Mouse (Mus musculus) cerebellum, postnatal 10 days (tissue): ENCODE data around the gene Wrap53.
A peak's percentile ranks its signal among the peaks of the same experiment; 100 is the strongest.
"Not testable (repeated sequence)": the region's sequence is repeated elsewhere in the genome, so short reads cannot be mapped to it uniquely, and the experiment has no call there.

Experiments
- DNase-seq, 2 experiments: peaks; one replicate each; pipeline ENCODE4 v3.0.0; 2021; ENCODE audit warnings: mixed read lengths in 2 of 2

The Wrap53 gene

DNA sequence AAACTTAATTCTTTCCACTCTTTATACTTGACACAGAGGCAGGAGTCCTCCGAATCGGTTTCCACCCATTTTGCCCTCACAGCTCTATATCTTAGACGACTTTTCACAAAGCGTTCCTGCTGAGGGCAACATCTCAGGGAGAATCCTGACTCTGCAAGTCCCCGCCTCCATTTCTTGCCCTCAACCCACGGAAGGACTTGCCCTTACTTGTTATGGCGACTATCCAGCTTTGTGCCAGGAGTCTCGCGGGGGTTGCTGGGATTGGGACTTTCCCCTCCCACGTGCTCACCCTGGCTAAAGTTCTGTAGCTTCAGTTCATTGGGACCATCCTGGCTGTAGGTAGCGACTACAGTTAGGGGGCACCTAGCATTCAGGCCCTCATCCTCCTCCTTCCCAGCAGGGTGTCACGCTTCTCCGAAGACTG, at the start of gene Wrap53, which contains the start of gene Trp53:
Wrap53 (minus strand) TSS at position 165 of the 424 bp plus-strand sequence.
Trp53 (plus strand) TSS at position 269 of the 424 bp plus-strand sequence.
- DNase-seq = peak; percentile 94 to 95

DNA sequence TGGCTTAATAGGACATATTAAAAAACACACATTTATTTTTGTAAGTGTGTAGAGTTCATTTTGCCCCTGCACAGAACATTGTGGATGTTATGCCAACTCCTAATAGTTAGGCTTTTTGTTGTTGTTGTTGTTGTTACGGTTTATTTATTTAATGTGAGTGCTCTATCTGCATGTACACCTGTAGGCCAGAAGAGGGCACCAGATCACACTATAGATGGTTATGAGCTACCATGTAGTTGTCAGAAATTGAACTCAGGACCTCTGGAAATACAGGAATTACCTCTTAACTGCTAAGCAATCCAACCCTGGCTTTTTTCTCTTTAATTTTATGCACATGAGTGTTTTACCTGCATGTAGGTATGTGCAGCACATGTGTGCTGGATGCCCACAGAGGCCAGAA, 49.7 kb upstream of the Wrap53 start:
- peak in 1 of 2 experiments; percentile 50 for DNase-seq

DNA sequence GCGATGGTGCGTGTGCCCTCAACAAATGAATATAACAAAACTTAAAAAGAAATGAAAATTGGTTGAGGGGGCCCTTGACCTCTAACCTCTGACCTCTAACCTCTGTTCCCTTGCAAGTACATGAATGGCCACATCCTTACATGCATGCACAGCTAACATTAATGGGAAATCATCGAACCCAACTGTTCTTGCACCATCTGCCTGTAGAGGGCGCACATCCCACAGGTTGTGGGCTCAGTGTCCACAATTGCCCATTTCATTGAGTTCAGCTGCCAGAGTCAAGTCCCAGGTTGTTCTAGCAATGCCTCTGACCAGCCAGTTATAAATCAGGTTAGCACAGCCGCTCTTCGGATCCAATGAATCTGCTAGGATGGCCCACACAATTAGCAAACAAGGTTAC, 48.2 kb upstream of the Wrap53 start:
- DNase-seq = peak; percentile 92 to 94

DNA sequence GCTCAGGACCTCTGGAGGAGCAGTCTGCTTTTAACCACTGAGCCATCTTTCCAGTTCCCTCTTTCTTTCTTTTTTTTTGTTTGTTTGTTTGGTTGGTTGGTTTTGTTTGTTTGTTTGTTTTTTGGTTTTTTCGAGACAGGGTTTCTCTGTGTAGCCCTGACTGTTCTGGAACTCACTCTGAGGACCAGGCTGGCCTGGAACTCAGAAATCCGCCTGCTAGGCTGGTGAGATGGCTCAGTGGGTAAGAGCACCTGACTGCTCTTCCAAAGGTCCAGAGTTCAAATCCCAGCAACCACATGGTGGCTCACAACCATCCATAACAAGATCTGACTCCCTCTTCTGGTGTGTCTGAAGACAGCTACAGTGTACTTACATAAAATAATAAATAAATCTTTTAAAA, 44.3 kb upstream of the Wrap53 start:
- DNase-seq = not testable (repeated sequence)

DNA sequence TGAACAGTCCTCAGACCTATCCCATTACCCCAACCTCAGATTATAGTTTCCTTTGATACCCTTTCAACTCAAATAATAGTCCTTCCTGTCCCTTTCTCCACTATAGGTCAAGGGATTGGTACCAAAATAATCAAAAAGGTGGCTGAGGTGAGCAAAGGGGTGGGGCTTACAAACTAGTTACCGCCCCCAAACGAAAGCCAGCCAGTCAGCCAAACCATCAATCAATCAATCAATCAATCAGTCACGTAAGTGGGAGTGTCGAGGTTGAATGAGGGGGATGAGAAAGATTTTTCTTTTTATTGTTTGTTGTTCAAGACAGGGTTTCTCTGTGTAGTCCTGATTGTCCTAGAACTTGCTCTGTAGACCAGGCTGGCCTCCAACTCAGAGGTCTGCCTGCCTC, 43.0 kb upstream of the Wrap53 start:
- DNase-seq = no peak

DNA sequence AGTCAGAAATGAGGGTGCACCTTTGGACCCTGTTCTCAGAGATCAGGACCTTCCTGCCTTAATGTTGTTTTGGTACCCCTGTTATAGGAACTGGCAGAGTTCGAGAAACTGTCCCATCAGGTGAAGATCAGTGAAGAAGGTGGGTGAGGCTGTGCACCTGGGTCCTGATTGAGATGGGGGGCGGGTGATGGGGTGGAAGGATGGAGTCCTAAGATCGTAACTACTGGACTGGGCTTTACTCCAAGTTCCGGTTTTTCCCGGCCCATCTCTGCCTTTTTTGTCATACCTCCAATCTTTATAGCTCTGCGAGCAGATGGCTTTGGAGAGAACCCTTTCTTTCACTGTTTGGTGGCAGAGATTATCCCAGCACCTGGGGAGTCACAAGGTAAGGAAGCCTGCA, 42.4 kb upstream of the Wrap53 start:
- DNase-seq = peak; percentile 73 to 80

DNA sequence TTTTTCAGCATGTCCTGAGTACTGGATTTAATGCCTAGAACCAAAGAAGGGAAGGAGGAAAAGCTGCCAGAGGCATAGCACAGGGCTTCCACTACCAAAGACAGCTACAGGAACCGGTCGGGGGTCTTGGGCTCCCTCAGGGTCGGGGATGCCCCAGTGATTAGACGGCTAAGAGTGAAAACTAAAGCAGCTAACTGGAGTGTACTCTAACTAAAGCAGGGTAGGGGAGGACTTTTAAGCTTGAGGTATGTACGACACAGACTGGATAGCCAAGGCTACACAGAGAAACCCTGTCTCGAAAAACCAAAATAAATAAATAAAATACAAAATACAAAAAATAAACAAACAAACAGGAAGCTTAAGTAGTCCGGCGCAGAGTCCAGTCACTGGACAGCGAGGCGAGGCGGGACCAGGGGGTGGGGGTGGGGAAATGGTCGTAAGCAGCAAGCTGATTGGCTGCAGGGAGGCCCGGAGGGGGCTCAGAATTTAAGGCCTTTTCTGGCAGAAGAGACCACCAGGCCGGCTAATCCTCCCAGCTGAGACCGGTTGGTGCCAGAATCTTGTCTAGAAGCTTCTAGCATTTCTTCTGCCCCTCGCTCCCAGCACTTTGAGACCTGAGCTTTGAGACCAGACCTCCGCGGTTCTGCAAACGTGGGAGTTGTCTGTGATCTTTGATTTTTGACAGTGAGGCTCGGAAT, 41.7 kb upstream of the Wrap53 start, which contains the start of gene Sat2:
Sat2 (plus strand) TSS at position 454 of the 698 bp plus-strand sequence.
- DNase-seq = peak; percentile 87 to 90

DNA sequence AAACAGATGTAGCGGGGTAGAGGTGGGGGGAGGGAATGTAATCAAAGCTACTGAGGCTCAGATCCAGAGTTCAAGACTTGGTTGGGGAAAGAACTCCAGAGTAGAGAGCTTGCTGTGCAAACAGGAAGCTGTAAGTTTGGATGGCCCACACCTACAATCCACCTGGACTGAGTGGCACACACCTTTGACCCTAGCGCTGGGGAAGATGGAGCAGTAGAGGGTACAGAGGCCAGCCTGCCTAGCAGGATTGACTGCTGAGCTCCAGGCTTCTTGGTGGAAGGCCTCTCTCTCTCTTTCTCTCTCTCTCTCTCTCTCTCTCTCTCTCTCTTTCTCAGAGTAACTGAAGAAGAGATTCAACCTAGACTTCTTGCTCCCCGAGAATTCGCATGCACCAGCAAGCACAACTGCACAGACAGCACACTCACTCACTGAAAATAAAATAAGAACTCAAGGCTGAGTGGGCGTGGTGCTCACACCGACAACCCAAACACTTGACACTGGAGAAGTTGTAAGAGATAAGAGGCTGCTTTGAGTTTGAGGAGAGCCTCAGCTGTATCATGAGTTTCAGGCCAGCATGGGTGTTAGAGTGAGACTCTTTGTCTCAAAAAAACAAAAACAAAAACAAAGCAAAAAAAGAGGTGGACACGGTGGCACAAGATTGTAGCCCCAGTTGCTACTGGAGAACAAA, 40.5 kb upstream of the Wrap53 start:
- no peak for DNase-seq

DNA sequence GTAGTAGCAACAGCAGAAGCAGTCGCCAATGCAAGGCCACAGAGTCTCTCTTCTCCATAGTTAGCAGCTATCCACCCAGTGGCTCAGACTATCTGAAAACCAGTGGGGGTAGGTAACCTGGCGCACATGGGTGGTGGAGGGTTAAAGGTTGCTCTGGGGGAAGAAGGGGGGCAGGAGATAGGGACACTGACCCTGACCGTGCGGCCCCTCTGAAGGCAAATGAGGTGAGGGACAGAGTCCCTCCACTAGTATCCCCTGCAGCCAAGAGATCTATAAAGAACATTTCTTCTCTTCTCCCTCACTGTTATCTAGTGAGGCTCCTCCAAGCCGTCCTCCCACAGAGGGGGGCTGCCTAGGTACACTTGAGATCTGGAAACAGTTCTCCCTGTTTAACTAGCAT, 37.8 kb upstream of the Wrap53 start, which contains the start of gene Shbg:
Shbg (minus strand) TSS at position 101 of the 400 bp plus-strand sequence.
- DNase-seq = no peak

DNA sequence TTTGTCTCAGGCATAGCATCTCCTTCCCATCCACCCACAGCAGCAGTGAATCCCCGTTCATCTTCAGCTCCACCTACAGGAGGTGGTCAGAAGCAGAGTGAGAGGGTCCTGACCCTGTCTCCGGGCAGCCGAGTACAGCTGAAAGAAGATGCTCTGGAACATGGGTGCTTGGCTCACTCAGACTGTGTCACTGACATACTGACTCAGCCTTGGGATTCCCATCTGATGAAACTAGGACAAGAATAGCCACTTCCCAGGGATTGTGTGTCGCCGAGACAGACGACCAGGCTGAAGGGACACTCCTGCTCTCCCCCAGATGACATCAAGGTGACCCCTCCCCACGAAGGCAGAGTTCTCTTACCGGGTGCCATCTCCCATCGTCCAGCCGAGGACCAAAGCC, 36.7 kb upstream of the Wrap53 start:
- no peak for DNase-seq

DNA sequence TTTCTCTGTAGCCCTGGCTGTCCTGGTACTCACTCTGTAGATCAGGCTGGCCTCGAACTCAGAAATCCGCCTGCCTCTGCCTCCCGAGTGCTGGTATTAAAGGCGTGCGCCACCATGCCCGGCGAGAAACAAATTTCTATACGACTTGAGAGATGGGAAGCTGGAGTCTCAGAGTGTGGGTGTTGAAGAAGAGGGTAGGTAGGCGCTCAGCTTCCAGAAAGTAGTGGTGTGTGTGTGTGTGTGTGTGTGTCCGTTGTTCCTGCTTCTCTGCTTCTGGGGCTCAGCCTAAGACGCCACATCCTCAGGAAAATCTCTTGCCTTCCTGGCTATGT, 34.2 kb upstream of the Wrap53 start:
- DNase-seq = not testable (repeated sequence)

DNA sequence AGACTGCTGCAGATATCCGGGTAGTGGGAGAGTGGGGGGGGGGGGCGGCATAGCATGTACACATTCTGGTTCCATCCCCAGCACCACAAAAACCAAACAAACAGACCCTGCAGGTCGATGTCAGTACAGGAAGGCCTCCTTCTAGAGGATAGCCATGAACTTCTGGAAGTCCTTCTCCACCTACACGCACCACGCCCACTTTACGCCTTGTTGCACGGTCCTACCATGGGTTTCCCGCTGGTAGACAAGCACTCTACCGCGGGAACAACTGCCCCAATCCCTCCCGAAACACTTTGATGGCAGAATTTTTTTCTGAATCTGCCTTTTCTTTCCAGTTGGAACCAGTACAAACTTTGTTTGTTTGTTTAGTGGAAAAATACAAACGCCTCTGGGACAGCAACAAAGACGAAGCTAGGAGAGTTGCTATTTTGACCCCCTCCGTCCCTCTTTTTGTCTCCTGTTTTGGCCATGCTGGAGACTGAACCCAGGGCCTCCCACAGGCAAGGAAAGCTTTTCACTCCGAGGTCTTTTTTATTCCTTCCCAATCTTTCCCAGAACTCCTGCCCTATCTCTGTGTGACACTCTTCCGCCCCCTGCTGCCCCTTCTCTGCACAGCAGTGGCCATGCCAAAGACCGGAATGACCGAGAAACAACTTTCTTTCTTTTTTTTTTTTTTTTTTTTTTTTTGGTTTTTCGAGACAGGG, 33.6 kb upstream of the Wrap53 start:
- DNase-seq = peak; percentile 92

DNA sequence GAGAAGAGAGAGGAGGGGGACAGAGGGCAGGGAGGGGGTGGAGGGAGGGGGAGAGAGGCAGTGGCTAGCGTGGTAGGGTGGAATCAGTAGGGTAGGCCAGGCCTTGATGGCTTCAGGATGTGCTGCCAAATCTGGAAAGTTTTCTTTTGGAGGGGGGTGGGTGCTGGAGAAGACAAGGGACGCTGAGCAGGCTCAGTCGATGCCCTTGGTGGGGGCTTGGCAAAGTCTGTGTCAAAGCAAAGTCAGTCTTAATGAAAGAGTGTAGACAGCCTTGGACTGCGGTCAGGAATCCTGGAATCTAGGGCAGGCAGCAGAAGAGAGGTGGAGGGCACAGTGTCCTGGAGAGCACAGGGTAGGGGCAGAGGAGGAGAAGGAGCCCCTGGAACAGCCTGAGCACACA, 30.8 kb upstream of the Wrap53 start:
- DNase-seq = peak in 1 of 2 experiments; percentile 51

DNA sequence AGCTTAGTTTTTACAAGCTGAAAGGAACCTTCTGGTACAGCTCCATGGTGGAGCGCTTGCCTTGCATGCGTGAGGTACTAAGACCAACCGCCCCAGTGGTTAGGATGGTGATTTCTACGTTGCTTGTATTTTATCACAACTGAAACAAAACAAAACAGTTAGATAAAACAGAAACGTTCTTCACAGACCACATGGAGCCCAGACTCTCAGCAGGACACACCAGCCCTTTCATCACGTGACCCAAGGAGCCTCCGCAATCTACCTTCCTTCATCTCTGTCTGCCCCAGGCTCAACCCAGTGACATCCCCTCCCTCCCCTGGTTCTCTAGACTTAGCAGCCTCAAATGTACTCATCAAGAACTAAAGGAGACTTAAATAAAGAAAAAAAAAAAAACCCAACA, 29.4 kb upstream of the Wrap53 start:
- no peak for DNase-seq

DNA sequence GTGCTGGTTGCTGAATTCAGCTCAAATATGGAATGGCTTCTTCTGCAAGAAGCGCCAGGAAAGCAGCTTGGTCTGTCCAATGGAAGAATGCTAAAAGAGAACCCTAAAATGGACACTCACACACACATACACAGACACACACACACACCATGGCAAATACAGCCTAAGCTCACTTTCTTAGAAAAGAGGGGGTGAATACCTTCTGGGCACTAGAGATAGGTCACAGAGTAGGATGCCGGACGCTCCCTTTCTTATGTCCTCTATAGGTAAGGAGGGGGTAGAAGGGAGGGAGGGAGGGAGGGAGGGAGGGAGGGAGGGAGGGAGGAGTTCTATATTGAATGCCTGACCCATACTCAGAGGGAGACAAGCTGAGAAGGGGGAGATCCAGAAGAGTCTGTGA, 28.5 kb upstream of the Wrap53 start:
- no peak for DNase-seq

DNA sequence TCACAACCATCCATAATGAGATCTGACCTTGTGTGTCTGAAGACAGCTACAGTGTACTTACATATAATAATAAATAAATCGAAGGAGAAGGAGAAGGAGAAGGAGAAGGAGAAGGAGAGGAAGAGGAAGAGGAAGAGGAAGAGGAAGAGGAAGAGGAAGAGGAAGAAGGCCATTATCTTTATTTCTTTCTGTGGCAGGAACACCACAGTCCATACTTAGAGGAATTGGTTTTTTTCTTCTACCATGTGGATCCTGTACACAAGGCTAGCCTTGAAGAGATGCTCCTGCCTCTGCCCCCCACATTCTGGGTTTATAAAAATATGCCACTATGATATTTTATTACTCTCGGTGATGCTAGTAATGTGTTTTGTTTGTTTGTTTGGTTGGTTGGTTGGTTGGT, 26.8 kb upstream of the Wrap53 start:
- no peak for DNase-seq

DNA sequence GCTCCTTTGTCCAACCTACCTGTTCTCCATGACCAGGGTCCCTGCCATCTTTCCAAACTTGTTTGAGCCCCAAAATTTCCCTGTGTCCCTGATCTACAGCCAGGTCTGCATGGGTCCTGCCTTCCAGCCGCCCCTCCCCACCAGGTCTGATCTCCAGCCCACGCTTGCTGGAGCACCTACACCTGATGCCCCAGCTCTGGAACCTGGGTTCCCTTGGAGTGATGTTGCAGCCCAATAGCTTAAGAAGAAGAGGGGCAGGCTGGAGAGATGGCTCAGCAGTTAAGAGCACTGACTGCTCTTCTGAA, 26.4 kb upstream of the Wrap53 start:
- no peak for DNase-seq

DNA sequence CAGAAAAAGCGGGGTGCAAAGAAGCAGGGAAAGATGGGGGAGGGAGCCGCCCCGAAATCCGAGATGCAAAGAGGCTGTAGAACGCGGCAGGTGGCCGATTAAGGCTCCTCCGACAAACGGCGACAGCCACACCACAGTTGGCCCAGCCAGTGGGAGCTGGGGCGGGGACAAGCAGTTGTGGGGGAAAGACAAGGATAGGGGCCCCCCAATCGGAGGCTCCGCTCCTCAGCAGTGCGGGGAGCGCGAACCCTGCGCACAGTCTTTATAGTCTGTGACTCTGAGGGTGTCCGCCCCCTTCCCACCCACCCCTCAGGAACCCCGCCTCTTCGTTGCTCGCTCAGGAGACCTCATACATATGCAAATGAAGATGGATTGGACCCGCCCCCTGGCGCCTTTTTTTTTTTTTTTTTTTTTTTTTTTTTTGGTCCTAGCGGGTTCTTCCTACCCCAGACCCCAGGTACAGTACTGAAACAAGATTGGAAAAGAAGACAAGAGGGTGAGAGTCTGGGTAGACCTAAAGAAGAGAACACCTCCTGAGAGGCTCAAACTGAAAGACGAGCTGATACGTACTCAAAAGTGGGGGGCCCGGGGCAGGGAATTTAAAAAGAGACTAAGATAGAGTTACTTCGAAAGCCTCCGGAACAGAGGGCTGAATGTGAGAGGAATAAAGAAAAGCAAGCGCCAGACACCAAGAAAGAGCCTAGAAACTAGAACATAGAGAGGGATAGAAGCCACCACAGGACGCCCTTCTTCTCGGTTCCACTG, 25.9 kb upstream of the Wrap53 start, which contains the start of gene Atp1b2:
Atp1b2 (minus strand) TSS at position 217 of the 765 bp plus-strand sequence.
- peak; percentile 93 to 94 for DNase-seq

DNA sequence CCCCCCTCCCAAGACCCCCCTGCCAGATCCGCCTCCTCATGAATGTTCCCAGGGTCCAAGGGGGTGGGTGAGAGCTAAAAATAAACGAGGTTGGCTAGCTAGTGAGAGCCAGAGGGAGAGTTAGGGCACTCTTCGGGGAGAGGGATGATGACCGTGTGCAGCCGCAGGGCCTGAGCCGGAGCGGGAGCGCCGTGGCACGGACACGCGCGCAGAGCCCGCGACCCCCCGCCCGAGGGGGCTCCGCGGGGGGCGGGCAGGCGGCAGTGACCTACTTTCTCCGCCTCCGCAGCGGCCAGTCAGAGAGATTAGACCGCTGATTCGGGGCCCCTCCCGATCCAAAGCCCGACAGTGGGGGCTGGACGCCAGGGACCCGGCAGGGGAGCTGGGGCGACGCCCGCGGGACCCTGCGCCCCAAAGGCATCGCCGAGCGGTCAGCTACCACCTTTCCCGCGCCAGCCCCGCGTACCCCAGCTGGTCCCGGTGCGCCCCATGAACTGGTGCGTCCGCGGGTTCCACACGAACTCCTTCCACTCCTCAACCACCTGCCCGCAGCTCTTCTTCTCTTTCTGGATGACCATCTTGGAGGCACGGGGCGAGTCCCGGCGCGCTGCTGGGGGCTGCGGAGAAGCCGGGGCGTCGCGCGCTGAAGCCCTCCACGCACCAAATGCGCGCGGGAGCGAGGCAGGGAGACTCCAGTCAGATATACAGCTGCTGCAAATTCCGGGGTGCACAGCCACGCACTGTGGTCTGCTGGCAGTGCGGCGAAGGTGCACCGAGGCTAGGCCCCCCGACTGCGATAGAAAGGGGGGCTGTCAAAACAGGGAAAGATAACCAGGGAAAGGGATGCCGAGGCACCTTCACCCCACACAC, 25.0 kb upstream of the Wrap53 start:
- peak; percentile 85 to 87 for DNase-seq

DNA sequence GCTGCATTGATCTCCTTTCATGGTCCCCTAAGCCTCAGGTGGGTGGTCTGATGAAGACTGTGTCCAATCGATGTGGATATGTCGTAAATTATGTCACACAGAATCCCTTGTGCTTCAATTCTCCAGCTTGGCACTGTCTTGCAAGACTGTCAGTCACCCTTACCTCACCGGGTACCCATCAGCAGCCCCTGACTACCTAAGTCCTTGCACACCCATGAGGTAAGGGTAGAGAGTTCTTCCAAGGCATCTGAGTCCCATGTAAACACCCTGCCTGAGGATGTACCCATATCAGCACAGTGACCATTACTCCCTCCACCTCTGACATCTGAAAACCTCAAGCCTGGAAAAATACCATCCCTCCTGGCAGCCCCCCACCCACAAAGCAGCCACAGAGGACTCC, 24.3 kb upstream of the Wrap53 start:
- no peak for DNase-seq

DNA sequence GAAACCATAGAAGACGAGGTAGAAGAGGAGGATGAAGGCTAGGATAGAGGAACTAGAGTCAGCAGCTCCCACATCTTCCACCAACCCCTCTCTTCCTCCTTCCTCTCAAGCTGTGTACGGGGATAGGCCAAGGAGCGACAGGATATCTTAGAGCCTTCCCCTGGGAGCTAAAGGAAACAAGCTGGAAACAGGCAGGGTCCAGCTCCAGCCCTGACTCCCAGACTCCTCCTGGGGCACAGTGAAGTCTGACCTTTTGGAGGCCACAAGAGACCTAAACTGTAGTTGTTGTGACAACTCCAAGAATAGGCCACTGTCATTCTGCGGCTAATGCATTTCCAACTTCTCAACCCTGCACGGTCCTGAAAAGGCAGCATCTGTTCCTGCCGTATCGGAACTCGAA, 23.5 kb upstream of the Wrap53 start:
- DNase-seq = no peak

DNA sequence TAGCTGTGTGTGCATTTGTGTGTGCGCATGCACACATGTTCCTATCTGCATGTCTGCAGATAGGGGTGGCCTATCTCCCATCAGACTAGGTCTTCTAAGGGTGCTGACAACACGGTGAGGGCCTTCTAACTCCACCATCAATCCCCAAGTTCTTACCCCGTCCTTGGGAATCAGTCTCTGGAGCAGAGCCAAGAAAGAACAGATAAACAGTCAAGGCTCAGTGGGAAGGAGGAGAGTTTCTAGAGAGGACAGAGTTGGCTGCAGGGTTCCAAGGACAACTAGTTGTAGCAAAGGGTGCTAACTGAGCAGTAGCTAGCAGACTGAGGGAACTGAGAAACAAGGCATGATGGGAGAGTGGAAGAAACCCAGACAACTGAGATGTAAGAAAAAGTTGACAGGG, 21.7 kb upstream of the Wrap53 start:
- DNase-seq = no peak
